Mouse (Mus musculus): ENCODE measurements around the gene Kctd12. TPM values are rescaled to one million over a fixed set of nuclear protein-coding genes. Genes with fewer than 3 reads are reported as not detected.
A peak's percentile ranks its signal among the peaks of the same experiment; 100 is the strongest.

The Kctd12 gene
- polyA plus RNA-seq (2012; rRNA removed), result 36.4 and 60.3 TPM in 2 replicates

DNA sequence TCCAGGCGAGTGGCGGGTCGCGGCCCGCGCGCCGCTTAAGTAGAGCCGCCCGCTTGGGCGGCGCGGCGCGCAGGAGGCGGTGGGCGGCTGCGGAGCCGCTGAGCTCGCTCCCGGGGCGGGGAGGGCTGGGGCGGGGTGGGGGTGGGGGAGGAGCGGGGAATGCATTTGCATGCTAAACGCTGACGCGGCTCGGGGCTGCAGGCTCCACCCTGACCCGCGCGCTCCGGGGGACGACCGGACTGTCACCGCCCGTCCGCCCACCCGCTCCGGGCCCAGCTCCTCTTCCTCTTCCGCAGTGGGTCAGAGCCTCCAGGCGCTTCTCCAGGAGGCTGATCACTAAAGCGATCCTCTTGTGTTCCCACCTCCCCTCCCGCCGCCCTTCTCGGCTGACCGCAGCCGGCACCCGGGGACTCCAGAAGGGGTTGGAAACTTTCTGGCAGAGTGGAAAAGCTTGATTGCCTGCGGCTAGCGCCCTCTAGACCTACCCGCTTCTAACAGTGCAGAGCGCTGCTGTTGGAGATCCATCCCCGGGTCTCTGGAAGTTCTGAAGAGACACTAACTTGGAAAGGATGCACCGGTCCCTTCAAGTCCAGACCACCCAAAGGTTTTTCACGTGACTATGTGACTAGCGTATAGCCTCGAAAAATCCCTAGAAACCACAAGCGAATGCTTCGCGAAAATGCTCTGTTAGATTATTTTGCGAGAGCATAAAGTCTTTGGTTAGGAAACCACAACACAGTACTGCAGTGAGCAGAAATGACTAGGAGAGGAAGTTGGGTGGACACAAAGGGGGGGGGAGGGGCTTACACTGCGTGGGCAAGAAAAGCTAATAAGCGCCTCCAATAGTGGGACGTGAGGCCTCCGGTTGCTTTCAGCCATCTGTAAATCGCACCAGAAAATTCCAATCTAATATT is at the start of gene Kctd12:
Kctd12 (minus strand) TSS at position 11 of the 914 bp plus-strand sequence.
- peak; percentile 81 to 89 for DNase-seq (ENCODE audit: low read depth in 1 of 2, low spot score in 2 of 2)
- under 1% methylated on average over 40 of the region's 66 CpGs for WGBS
- no peaks in the 10 kb centered on the region; the same call in 1 of the 2 replicates for H3K4me1 ChIP-seq (ENCODE audit: control insufficient read depth, insufficient read depth, insufficient read length)

DNA sequence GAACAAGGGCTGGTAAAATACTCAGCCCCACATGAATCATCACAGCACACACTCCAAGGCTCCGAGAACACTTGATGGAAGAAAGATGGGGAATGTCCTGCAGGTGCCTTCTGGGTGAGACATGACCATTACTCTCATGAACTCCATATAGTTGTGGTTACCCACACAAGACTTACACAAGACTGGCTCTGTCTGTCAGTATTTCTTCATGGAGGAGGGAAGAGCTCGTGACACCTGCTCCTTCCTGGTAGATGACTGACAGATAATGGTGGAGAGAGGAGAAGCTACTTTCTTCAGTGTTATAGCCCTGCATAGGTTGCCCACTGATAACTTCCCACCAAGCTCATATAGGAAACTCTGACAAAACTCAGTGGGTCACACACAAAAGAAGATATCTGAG is 46.8 kb upstream of the Kctd12 start:
- H3K36me3 ChIP-seq (ENCODE audit: control insufficient read depth, insufficient read depth, low read length), result no peaks in the 10 kb centered on the region
- TF ChIP-seq POLR2A (IDR thresholded peaks at IDR 0.05; ENCODE audit: low read depth, low read length) (no peak), CTCF (IDR thresholded peaks at IDR 0.05; ENCODE audit: extremely low read depth, insufficient read depth, insufficient read length, insufficient replicate concordance) (no peak)
- 69% methylated on average over 2 of the region's 2 CpGs for WGBS

More for the DNA sequence above, at the start of gene Kctd12:
- H3K27ac ChIP-seq (ENCODE audit: insufficient read depth, low read length), result peak within 1 kb of the TSS; percentile 98
- peak; percentile 66 for TF ChIP-seq POLR2A (IDR thresholded peaks at IDR 0.05; ENCODE audit: low read depth, low read length)
- TF ChIP-seq CTCF (IDR thresholded peaks at IDR 0.05; ENCODE audit: extremely low read depth, insufficient read depth, insufficient read length, insufficient replicate concordance), result peak; percentile 27; the same call in 1 of the 2 replicates
- H3K4me3 ChIP-seq (ENCODE audit: extremely low read depth, insufficient read depth, insufficient read length), result peak within 1 kb of the TSS; percentile 93
- no peaks in the 10 kb centered on the region for H3K27me3 ChIP-seq (ENCODE audit: control insufficient read depth, insufficient read depth, low read length)
- H3K36me3 ChIP-seq (ENCODE audit: control insufficient read depth, insufficient read depth, low read length), result no peaks in the 10 kb centered on the region

DNA sequence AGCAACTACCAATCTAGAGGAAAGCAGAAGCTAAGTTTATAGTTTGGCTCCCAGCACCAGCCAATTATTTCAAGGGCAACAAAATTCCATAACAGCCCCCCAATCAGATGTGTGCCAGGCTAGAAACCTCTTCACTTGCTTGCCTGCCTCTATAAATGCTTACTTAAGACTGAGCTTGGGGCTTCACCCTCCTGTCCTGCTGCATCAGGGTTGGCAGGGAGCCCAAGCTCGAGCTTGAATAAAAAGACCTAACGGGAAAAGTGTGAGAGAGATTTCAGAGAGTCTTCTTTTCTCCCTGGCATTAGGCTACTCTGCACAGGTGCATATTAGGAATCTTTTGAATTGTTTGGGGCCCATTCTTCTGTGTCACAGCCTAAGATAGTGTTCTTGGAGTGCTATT is 37.6 kb upstream of the Kctd12 start:
- Histone ChIP-seq H3K27me3 (ENCODE audit: control insufficient read depth, insufficient read depth, low read length) (0 out of 2 replicates have a peak, but pooled peaks cover 2% of the 10 kb centered on the region), H3K27ac (ENCODE audit: insufficient read depth, low read length) (no peak overlapping the region), H3K4me1 (ENCODE audit: control insufficient read depth, insufficient read depth, insufficient read length) (no peaks in the 10 kb centered on the region), H3K36me3 (ENCODE audit: control insufficient read depth, insufficient read depth, low read length) (no peaks in the 10 kb centered on the region), H3K4me3 (ENCODE audit: extremely low read depth, insufficient read depth, insufficient read length) (no peak overlapping the region)
- no peak for TF ChIP-seq CTCF (IDR thresholded peaks at IDR 0.05; ENCODE audit: extremely low read depth, insufficient read depth, insufficient read length, insufficient replicate concordance)
- no peak for TF ChIP-seq POLR2A (IDR thresholded peaks at IDR 0.05; ENCODE audit: low read depth, low read length)
- WGBS, result 65% methylated on average over 2 of the region's 2 CpGs
- no peak for DNase-seq (ENCODE audit: low read depth in 1 of 2, low spot score in 2 of 2)

More for the DNA sequence above, 46.8 kb upstream of the Kctd12 start:
- no peak overlapping the region for H3K4me3 ChIP-seq (ENCODE audit: extremely low read depth, insufficient read depth, insufficient read length)
- peaks cover 10% of the 10 kb centered on the region for H3K4me1 ChIP-seq (ENCODE audit: control insufficient read depth, insufficient read depth, insufficient read length)
- no peak overlapping the region for H3K27ac ChIP-seq (ENCODE audit: insufficient read depth, low read length)
- no peaks in the 10 kb centered on the region for H3K27me3 ChIP-seq (ENCODE audit: control insufficient read depth, insufficient read depth, low read length)
- no peak for DNase-seq (ENCODE audit: low read depth in 1 of 2, low spot score in 2 of 2)

DNA sequence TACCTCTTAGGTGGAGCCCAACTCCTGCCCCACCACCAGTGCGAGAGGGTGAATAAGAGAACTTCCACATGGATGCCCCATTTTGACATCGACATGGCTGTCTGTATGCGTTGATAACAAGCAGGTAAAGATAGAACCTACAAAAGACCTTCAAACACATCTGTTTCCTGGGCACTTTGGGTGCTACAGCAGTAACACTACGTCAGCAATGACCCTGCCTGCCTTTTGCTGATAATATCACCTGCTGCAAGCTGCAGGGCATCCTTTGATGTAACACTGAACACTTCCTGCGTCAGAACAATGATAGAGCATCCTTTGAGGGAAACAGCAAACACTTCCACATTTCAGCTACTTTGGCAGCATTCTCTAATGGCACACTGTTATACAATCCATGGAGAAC is 34.6 kb upstream of the Kctd12 start:
- 40% methylated on average over 5 of the region's 5 CpGs for WGBS
- H3K36me3 ChIP-seq (ENCODE audit: control insufficient read depth, insufficient read depth, low read length), result no peaks in the 10 kb centered on the region
- H3K4me3 ChIP-seq (ENCODE audit: extremely low read depth, insufficient read depth, insufficient read length), result no peak overlapping the region
- DNase-seq (ENCODE audit: low read depth in 1 of 2, low spot score in 2 of 2), result no peak
- H3K4me1 ChIP-seq (ENCODE audit: control insufficient read depth, insufficient read depth, insufficient read length), result no peaks in the 10 kb centered on the region
- H3K27ac ChIP-seq (ENCODE audit: insufficient read depth, low read length), result no peak overlapping the region
- TF ChIP-seq CTCF (IDR thresholded peaks at IDR 0.05; ENCODE audit: extremely low read depth, insufficient read depth, insufficient read length, insufficient replicate concordance) (no peak), POLR2A (IDR thresholded peaks at IDR 0.05; ENCODE audit: low read depth, low read length) (no peak)
- H3K27me3 ChIP-seq (ENCODE audit: control insufficient read depth, insufficient read depth, low read length), result 0 out of 2 replicates have a peak, but pooled peaks cover 2% of the 10 kb centered on the region

DNA sequence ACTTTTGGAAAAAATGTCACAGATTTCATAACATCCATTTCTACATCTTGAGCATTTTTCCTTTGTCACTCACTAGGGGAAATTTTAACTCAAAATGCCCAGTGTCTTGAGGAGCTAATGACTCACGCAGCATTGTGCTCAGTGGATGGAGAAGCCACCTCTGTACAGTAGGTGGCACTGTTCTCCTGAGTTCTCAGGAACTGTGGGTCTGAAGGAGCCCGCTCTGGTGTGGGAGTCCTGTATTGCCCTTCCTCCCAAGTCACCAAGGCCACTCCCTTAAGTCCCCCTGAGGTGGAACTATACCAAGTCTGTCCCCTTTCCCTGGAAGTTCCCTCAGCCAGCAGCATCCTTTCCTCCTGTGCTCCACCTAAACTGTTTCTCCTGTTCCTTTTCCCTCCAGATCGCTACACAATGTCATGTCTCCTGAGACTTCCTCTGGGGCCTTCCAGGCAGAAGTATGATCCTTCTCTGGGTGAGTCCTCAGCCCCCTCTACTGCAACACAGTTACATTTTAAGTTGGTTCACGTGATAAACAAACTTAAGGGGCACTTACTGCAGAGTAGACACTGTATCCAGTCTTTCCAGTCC is 30.2 kb upstream of the Kctd12 start:
- Histone ChIP-seq H3K4me3 (ENCODE audit: extremely low read depth, insufficient read depth, insufficient read length) (no peak overlapping the region), H3K27ac (ENCODE audit: insufficient read depth, low read length) (no peak overlapping the region), H3K4me1 (ENCODE audit: control insufficient read depth, insufficient read depth, insufficient read length) (no peaks in the 10 kb centered on the region), H3K27me3 (ENCODE audit: control insufficient read depth, insufficient read depth, low read length) (0 out of 2 replicates have a peak, but pooled peaks cover 2% of the 10 kb centered on the region), H3K36me3 (ENCODE audit: control insufficient read depth, insufficient read depth, low read length) (no peaks in the 10 kb centered on the region)
- TF ChIP-seq POLR2A (IDR thresholded peaks at IDR 0.05; ENCODE audit: low read depth, low read length) (no peak), CTCF (IDR thresholded peaks at IDR 0.05; ENCODE audit: extremely low read depth, insufficient read depth, insufficient read length, insufficient replicate concordance) (peak; percentile 81; the same call in 1 of the 2 replicates)
- DNase-seq (ENCODE audit: low read depth in 1 of 2, low spot score in 2 of 2), result peak; percentile 45 to 64
- 33% methylated on average over 4 of the region's 4 CpGs for WGBS

DNA sequence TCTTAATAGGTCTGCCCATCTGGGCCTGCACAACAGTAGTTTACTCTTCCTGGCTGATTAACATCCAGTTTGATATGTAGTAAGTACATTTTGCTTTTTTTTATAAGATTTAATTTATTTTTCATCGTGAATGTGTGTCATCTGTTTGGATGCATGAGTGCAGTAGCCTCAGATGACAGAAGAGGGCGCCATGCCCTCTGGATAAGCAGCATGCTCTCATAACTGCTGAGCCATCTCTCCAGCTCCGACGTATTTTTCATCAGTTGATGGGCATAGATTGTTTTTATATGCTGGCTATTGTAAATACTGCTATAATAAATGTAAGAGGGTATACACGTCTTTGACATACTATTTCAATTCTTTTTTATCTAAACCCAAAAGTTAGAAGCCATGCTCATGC is 29.3 kb upstream of the Kctd12 start:
- 25% methylated on average over 5 of the region's 5 CpGs for WGBS
- Histone ChIP-seq H3K27ac (ENCODE audit: insufficient read depth, low read length) (no peak overlapping the region), H3K36me3 (ENCODE audit: control insufficient read depth, insufficient read depth, low read length) (no peaks in the 10 kb centered on the region), H3K4me3 (ENCODE audit: extremely low read depth, insufficient read depth, insufficient read length) (no peak overlapping the region), H3K27me3 (ENCODE audit: control insufficient read depth, insufficient read depth, low read length) (0 out of 2 replicates have a peak, but pooled peaks cover 1% of the 10 kb centered on the region), H3K4me1 (ENCODE audit: control insufficient read depth, insufficient read depth, insufficient read length) (no peaks in the 10 kb centered on the region)
- peak; percentile 72; the same call in 1 of the 2 replicates for TF ChIP-seq CTCF (IDR thresholded peaks at IDR 0.05; ENCODE audit: extremely low read depth, insufficient read depth, insufficient read length, insufficient replicate concordance)
- TF ChIP-seq POLR2A (IDR thresholded peaks at IDR 0.05; ENCODE audit: low read depth, low read length), result no peak
- peak; percentile 44 to 45 for DNase-seq (ENCODE audit: low read depth in 1 of 2, low spot score in 2 of 2)

Measured in spleen, adult 2 months (tissue).